Mouse (Mus musculus): ENCODE data around the gene Zeb2.

DNA sequence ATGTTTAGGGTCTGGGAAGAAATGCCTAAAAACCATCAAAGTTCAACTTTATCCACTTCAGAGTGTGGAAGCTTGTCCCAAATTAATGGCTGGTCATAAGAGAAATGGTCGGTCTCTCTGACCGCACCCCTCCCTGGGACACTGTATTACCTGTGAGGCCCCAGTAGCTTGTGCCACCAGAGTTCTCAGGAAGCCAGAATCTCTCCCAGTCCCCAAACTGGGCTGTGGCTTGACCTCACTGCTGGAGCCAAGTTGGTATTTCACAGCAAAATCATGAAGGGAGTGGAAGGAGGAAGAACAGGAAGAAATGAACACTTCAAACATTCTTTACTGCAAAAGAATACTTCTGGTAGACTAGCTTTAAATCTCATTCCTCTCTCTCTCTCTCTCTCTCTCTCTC is 9.6 kb downstream of the Zeb2 start:
- TF ChIP-seq CTCF (IDR thresholded peaks at IDR 0.05; ENCODE audit: control insufficient read depth, insufficient read depth, insufficient read length), result no peak
- no peak for TF ChIP-seq MYOD1 (IDR thresholded peaks at IDR 0.05; ENCODE audit: control insufficient read depth, insufficient read length, low read depth)
- no peak for TF ChIP-seq USF1 (IDR thresholded peaks at IDR 0.05; ENCODE audit: low read depth)
- TF ChIP-seq FOSL1 (IDR thresholded peaks at IDR 0.05; ENCODE audit: insufficient read depth, low read length, poor library complexity, severe bottlenecking), result no peak
- no peak for TF ChIP-seq MAX (IDR thresholded peaks at IDR 0.05)
- TF ChIP-seq MYOG (IDR thresholded peaks at IDR 0.05; ENCODE audit: control insufficient read depth, extremely low read depth, insufficient read length), result no peak
- TF ChIP-seq CEBPB (IDR thresholded peaks at IDR 0.05; ENCODE audit: low read depth), result no peak

All from C2C12 (cell line).